Mouse (Mus musculus): ENCODE results near the gene Lcp2.
"Not testable (repeated sequence)": the region's sequence is repeated elsewhere in the genome, so short reads cannot be mapped to it uniquely, and the experiment has no call there.

The Lcp2 gene

DNA sequence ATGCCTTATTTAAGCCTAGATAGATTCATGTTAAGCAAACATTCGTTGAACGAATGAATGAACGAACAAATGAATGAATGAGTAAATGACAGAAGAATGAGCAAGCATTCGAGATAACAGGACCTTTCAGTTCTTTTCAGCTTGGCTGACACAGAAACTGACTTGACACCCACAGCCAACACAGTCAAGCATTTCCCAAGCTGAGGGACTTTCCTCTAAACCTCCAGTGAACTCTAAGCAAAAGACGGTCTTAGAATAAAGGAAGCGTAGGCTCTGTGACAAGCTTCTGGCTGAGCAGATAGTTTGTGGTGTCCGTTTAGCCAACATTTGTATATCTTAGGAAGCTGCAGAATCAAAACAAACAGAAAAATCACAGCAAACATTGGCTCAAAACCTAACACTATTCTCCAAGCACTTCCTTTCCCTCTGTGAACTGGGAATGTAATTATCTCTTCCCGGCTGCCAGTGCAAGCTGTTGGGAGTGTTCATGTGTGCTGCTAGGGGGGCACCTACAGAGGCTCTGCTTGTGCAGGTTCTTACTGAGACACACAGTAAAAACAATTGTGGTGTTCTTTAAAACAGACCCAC is 39.5 kb downstream of the Lcp2 start:
- DNase-seq (ENCODE audit: low read depth, low spot score) = no peak

DNA sequence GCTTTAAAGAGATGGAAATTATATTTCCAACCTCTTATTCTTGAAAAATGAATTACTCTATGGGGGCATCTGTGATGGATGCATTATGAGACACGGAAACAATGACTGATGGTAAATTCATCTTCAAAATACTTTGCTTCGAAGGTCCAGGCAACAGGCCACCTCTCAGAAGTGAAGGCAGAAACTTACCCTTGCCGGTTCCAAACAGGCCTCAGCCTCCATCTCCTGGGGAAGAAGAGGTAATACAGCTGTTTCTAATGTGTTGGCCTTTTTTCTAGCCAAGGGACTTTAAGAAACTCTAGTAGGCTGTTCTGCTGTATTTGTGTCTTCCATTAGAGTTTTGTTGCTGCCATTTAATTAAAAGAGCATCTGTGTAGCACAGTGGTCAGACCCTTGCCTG is 40.3 kb downstream of the Lcp2 start:
- no peak for DNase-seq (ENCODE audit: low read depth, low spot score)

- DNase-seq (ENCODE audit: low read depth, low spot score) = no peak
These were observed 51.7 kb downstream of the Lcp2 start, which contains the start of gene 4930469K13Rik for GRCm38 (mm10) chr11:34098422-34098821. TSS of gene 4930469K13Rik (minus strand) at chr11:34098554.

DNA sequence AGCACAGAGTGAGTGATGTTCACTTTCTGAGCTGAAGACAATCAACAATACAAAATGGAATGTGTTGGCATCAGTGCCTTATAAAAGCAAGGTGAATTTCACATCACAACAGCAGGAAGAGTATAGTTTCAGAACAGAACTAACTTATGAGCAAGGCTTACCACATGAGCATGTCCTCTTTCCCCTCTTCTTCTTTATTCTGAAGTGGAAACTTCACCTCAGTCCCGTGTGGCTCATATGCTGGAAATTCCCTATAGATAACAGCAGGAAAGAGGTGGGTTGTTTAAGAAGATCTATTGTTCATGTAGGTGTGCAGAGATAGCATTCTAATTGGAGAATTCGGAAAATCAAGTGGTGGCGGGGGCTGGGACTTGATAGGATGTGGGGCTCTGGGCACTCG is 55.1 kb downstream of the Lcp2 start:
- no peak for DNase-seq (ENCODE audit: low read depth, low spot score)

GRCm38 (mm10) chr11:34104919-34105318 is 58.2 kb downstream of the Lcp2 start:
- DNase-seq (ENCODE audit: low read depth, low spot score) = no peak

DNA sequence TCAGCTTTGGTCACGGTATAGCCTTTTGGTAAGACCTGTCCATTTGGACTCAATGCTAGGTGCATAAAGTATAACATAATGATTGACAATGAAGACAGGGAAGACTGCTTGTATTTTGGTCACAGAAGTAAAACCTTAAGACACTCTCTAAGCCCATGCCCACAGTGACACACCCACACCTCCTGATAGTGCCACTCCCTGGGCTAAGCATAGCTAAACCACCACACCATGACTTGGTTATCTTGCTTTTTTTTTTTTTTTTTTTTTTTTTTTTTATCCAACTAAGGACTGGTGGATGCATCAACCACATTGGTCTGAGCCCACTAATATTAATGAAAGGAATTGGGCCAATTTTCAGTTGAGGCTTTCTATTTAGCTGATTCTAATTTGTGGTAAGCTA is 62.5 kb downstream of the Lcp2 start:
- no peak for DNase-seq (ENCODE audit: low read depth, low spot score)

DNA sequence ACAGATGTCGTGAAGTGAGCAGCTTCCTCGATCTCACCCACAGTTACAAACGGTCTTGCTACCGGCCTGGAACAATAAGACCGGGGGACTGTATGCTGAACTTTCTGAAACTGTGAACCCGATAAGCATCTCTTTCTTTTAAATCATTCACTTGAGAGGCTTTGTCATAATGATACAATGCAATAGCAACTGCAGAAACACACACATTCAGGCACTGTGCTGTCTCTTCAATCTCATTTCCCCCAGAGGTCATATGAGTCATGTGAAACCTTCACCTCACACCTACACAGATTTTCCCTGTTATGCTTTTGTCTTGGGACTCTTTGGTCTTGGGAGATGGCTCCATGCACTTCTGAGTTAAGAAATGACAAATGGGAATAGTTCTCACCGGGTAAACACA is 65.2 kb downstream of the Lcp2 start:
- DNase-seq (ENCODE audit: low read depth, low spot score) = no peak

DNA sequence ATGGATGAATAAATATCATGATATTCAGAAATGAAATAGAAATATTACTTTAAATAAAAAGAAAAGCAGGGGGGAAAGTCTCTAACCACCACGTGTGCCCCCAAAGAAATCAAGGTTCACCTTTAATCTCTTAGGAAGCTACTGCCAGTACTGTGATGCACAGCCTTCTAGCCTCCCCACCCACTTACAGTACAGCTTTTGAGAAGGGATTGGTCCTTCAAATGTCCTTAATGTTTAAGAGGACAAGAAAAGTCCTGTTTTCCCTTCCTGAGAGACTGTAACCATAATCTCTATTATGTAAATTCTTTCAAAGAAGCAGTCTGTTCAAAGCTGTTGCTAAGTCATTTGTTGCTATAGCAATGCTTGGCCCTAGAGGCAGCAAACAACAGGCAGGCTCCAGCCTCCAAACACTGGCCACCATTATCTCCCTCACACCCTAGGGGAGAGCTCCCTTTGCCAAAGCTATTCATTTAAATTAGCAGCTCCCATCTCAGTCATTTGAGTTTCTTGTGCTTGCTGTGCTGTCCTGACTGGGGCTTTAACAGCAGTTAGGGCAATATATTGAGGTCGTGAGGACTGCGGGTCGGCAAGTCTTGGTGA is 66.2 kb downstream of the Lcp2 start:
- DNase-seq (ENCODE audit: low read depth, low spot score) = peak; percentile 65

DNA sequence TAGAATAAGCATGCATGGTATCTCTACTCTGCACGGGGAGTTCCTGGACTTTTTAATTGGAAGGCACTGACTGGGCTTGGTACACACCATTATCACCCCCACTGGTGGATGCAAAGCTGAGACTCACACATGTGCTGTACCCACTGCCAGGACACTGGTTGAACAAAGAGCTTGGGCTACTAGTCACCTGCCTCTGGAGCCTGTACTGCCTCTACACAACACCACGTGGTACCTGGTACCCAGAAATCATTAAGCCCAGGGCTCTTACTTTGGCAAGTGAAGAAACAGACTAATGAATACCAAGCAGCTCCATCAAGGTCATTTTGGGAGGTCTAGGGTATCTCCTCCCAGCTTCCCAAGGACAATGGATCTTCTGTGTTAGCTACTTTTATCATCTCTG is 67.0 kb downstream of the Lcp2 start:
- no peak for DNase-seq (ENCODE audit: low read depth, low spot score)

GRCm38 (mm10) chr11:34116572-34117135 is 69.9 kb downstream of the Lcp2 start:
- DNase-seq (ENCODE audit: low read depth, low spot score) = no peak

DNA sequence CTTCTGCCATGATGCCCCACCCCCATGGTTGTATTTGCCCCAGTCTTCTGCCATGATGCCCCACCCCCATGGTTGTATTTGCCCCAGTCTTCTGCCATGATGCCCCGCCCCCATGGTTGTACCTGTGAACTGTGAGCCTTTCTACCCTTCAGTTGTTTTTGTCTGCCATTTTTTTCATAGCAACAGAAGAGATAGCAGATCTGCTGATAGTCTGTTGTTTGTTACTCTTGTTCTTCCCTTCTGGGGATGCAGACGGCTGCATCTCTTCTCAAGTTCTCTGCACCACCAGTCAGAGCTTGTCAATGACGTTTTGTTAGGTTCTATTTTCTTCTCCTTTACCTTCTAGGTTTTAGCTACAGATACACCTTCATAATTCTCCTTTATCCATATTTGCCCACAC is 70.9 kb downstream of the Lcp2 start:
- DNase-seq (ENCODE audit: low read depth, low spot score) = no peak

DNA sequence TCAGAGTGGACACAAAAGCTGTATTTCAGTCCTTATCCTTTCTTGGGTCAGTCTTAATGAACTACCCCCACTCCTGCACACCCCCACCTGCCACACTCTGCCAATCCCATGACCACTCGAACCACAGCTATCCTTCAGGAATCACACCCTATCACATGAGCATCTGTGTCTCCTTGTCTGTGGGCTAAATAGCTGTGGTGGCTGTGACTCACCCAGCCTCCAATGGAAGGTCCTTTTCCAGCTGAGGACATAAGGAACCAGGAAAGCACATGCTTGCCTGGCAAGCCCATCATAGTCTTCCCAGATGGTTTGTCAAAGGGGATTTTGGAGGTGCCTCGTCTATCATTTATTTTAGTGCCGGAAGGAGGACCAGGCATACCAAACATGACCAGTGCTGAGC is 71.6 kb downstream of the Lcp2 start:
- DNase-seq (ENCODE audit: low read depth, low spot score) = no peak

DNA sequence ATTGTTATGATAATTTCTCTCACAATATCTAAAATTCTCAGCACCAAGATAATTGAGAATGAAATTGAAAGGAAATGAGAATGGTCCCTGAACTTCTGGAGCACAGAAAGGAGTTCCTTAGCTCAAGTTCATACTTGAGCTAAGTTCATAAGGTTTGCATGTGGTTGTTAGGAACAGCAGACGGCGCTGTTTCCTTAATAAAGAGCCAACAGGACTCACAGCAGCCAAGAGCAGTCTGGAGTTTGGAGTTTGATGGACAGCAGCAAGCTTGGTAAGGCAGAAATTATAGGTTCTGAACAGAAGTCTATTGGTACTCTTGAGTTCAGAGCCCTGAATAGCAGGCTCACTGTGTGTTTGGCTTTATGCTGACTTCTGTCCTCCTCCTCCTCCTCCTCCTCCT is 76.4 kb downstream of the Lcp2 start:
- DNase-seq (ENCODE audit: low read depth, low spot score) = peak; percentile 64

DNA sequence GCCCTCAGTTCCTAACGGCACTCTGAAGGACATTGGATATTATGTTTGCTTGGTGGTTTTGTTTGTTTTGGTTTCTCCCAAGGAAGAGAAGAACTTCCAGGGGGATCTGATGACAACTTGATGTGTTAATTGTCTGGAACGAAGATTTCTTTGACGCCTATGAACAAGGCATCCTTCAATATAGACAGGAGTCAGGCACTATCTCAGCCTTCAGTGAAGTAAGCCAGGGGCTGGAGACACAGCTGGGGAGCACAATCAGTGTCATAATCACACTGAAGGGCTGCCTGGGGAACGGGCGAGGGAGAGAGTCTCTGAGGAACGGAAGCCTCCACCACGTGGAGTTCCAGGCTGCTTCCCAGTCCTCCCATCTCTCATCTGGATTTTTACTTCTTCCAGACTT is 78.1 kb downstream of the Lcp2 start:
- DNase-seq (ENCODE audit: low read depth, low spot score) = no peak

GRCm38 (mm10) chr11:34125727-34126126 is 79.0 kb downstream of the Lcp2 start:
- not testable (repeated sequence) for DNase-seq (ENCODE audit: low read depth, low spot score)

DNA sequence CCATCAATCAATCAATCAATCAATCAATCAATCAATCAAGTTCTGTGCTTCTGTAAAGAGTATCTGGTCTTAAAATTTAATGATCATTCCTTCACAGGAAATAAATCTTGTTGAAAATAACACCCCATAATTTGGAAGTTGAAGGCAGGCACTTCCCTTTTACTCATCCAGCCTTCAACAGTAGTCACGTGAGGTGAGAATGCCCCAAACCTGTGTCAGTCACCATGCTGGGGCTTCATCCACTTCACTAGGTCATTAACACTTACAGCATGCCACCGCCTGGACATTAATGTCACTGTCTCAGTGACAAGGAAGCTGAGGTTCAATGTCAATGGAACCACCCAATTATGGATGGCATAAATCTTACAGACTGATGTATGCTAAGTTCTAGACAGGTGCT is 81.7 kb downstream of the Lcp2 start:
- DNase-seq (ENCODE audit: low read depth, low spot score) = no peak

GRCm38 (mm10) chr11:34139296-34139695 is 92.6 kb downstream of the Lcp2 start:
- DNase-seq (ENCODE audit: low read depth, low spot score) = no peak

Measured in mesoderm, embryonic 11.5 days (tissue).